Mouse (Mus musculus) brain, adult 2 months (tissue): ENCODE results near the gene Jmjd8.
"Not testable (repeated sequence)": the region's sequence is repeated elsewhere in the genome, so short reads cannot be mapped to it uniquely, and the experiment has no call there.

Source experiments
- DNase-seq: peaks from one replicate; pipeline ENCODE4 v3.0.0; 2011; ENCODE audit warnings: low read depth, low spot score

Jmjd8 gene

DNA sequence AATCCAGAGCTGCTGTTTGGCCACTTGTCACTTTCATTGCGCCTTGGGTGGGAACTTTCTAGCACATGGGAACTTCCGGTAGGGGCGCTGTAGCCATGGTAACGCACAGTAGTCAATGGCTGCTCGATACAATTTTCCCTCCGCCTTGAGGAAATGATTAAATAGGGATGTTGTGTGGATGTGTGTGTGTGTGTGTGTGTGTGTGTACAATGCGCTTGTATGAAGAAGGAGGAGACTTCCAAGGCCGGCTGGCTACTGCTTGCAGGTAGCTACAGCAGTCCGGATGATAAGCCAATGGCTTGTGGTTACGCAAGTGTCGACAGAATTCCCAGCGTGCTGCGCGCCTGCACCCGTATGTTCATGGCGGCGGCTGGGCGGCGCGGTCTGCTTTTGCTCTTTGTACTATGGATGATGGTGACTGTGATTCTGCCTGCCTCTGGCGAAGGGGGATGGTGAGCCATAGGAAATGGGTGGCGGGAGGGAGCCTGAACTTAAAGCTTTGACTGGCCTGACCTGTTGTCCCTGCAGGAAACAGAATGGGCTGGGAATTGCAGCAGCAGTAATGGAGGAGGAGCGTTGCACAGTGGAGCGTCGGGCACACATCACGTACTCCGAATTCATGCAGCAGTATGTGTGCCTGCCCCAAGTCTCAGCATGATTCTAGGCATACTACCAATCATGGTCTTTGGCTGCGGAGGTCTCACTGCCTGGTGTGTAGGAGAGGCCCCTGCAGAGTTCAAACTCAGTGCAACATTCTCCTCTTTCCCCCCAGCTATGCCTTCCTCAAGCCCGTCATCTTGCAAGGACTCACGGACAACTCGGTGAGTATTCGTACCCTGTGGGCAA, at the start of gene Jmjd8:
Gene Jmjd8, plus strand, starts transcription at position 156 of the 846 bp plus-strand sequence.
- peak; percentile 97 for DNase-seq

- no peak for DNase-seq
Measured at GRCm38 (mm10) chr17:25781339-25781738, 47.3 kb upstream of the Jmjd8 start.

GRCm38 (mm10) chr17:25783086-25783485, 45.6 kb upstream of the Jmjd8 start:
- DNase-seq: no peak

DNA sequence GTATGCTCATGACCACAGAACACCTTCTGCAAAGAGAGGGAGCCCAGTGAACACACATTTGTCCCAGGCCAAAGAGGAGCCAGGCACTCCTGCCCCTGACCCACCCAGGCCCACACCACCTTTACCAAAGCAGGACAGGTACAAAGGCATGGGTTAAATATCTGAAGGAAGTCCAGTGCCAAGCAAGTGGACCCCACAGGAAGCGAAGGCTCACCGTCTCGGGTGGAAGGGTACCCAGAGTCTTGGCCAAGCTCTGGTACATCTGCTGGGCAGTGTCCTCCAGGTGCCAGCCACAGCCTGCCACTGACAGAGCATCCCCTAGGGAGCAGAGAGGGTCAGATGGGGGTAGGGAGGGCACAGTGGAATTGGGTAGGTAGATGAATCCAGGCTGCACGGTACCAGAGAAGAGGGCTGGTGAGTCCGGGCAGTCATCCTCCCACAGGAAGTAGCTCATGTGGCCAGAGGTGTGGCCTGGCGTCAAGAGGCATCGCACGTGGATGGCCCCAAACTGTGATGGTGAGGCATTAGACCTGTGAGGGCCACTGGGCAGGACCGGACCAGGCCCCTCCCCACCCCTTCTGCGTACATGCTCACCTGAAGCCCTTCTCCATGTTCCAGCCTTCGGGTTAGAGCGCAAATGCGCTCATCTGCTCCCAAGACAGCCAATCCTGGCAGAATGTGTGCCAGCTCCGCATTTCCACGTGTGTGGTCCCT, 44.6 kb upstream of the Jmjd8 start:
- DNase-seq: no peak

DNA sequence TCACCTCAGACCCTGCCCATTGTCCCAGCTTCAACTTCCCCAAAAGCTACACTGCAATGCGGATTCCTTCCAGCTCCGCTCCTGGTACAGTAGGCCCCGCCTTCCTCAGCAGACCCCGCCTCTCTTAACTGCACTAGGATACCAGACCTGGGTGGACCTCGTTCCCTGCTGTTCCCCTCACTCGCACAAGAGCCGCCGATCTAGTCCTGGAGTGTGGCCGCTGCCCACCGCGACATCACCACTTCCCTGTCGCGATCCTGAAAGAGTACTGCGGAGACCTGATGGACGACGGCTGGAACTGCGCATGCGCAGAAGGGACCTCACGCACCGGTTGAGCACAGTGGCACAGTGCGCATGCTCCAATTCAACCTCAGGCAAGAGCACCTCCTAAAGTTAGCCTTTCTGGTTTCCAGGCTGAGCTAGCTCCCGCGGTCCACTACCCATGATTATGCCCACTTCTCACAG, 43.4 kb upstream of the Jmjd8 start, which contains the start of gene Haghl:
Gene Haghl, minus strand, starts transcription at position 393 of the 465 bp plus-strand sequence.
- DNase-seq: peak; percentile 98

DNA sequence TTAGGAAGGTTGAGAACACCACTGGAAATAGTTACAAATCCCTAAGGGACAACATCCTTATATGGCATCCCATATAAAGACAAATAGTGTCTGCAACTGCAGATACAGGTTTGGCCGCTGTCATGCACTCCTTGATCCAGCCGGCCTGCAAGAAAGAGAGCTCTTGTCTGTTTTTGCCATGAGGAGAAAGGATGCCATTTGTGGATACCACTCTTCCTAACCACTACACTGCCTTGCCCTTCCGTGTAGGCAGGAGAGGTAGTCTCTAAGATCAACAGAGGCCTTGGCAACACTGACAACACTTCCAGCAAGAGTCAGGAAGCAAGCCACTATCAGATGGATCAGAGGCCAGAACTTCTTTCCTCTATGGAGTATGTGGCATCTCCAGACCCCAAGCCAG, 42.4 kb upstream of the Jmjd8 start, which contains the start of gene Ccdc78:
Gene Ccdc78, plus strand, starts transcription at position 301 of the 400 bp plus-strand sequence.
- DNase-seq: no peak

DNA sequence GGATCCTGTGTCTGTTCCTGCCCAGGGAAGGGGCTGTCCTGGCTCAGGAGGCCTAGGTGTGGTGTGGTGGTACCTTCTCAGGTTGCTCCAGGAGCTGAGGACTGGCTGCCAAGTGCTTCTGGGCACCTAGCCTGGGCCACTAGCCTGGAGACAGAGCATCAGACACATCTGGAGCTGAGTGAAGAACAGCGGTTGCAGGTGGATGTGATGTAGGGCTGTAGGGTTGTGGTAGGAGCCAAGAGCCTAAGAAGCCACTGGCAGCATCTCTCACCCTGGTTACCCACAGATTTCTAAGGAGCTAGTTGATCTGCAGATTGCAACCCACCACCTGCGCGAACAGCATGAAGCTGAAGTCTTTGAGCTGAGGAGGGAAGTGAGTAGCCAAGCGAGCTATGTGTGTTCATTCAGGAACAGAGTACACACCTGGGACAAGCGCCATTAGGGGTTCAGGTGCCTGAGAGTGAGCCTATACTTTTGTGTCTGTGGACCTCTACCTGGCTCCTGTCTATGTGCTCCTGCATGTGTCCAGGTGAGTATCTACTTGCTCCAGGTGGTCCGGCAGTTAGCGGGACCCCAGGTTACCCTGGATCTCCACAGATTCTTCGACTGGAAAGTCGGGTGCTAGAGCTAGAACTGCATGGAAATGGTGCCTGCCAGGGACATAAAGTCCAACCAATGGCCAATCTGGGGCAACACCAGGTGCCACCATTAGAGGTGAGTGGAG, 41.7 kb upstream of the Jmjd8 start:
- DNase-seq: no peak

GRCm38 (mm10) chr17:25791320-25791842, 37.3 kb upstream of the Jmjd8 start:
- DNase-seq: no peak

DNA sequence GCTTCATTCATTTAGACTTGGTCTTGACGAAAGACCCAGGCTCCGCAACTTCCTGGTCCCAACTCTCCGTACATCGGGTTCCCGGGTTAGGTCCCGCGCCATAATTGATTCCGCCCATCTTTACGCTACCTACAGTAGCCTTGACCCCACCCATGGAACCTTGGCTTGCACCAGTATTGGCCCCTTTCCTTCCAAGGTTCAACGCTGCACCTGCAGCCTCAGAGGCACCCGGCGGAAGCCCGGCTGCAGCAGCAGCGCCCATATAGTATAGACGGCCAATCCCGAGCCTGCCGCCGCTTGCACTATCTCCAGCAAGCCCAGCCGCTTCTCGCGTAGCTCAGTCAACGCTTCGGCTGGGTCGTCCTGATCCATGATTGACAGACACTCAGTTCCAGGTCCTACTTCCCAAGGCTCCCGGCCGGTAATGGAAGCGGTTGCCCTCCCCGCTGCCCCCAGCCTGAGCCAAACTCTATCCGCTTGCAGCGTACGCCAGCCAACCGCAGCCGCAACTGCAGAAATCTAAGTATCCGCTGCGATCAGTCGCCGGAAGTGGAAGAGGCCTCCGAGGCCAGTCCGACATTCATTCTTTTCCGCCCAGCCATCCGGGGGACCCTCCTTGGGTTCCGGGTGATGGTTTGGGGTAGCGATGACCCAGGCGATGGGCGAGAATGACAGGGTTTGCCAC, 36.7 kb upstream of the Jmjd8 start:
- peak; percentile 94 for DNase-seq

DNA sequence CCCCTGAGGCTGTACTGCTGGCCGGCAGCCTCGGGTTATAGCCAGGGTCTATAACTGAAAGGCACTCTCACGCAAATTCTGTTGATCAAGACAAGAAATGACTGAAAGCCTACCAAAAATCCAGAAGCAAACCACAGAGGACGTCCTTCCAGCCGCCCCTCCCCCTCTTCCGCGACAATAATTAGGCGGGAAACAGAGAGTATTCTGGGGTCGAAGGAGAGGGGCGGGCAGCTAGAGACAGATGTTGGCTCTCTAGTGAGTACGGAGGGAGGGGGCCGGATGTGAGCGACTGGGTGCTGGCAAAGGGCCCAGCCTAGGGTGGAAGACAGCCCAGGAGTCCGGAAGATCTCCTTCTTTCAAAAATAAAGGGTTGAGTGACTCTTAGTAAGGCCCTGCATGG, 36.1 kb upstream of the Jmjd8 start, which contains the start of gene Fam173a:
Gene Fam173a, minus strand, starts transcription at position 287 of the 400 bp plus-strand sequence.
- peak; percentile 79 for DNase-seq

DNA sequence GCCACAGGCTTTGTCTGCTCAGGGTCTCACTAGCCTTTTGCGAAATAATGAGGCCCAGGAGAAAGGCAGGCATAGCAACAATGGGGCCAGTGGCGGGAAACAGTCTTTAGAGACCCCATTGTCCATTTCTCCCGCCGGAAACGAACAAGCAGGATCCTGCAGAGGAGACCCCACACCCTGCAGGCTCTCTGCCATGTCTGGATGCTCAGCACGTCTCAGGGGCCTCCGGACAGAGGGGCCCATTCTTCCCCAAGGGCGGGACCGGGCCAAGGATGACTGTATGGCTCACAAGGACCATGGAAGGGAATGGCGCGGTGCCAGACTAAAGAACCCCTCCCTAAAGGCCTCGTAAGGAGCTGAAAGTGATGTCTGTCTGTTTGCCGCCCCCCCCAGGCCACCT, 34.5 kb upstream of the Jmjd8 start:
- no peak for DNase-seq

GRCm38 (mm10) chr17:25794998-25795397, 33.7 kb upstream of the Jmjd8 start:
- no peak for DNase-seq

- DNase-seq: peak; percentile 93
Measured at GRCm38 (mm10) chr17:25795609-25796092, 33.0 kb upstream of the Jmjd8 start, which contains the start of gene AC134908.4. AC134908.4 (minus strand) TSS chr17:25795659.

DNA sequence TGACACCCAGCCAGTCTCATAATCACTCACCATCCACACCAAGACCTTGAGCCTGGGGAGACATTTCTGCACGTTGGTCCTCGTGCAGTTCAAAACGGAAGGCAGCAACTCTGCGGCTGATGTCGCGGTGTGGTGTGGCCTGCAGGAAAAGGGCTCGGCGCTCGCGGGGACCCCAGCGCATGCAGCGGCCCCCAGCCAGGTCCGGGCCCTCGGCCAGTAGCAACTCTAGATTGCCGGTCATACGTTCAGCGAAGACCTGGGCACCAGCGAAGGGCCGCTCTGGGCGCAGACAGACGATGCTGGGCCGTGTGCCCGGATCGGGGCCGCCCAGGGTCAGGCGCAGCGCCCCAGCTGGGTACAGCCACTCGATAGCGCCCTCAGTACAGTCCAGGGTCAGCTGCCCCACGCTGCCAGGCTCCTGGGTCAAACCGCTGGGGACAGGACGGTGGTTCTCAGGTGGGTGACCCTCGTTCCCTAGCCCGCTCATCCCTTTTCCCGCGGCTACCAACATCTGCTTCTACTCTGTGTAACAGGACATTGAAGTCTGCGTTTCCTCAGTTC, 32.4 kb upstream of the Jmjd8 start:
- peak; percentile 56 for DNase-seq

GRCm38 (mm10) chr17:25796951-25797369, 31.7 kb upstream of the Jmjd8 start, which contains the start of gene Metrn:
Metrn (minus strand) TSS chr17:25797136.
- DNase-seq: peak; percentile 79

DNA sequence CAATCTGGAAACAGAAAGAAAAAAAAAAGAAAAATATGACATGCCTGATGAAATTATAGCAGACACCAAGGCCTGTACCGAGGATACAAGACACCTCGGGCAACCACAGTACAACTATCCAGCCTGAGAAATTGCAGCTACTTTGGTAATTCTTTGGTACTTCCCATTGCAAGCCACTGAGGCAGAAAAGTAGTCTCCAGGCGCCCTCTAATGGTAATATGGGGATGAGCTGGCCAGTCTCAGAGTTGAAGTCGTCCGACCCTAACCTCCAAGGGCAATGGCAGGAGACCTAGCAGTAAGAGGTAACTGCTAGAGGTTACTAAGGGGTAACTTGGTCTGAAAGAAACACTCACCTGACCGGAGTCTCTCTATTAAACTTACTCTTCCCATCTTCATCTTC, 27.6 kb upstream of the Jmjd8 start:
- peak; percentile 84 for DNase-seq

GRCm38 (mm10) chr17:25802825-25803517, 25.7 kb upstream of the Jmjd8 start:
- peak; percentile 94 for DNase-seq

DNA sequence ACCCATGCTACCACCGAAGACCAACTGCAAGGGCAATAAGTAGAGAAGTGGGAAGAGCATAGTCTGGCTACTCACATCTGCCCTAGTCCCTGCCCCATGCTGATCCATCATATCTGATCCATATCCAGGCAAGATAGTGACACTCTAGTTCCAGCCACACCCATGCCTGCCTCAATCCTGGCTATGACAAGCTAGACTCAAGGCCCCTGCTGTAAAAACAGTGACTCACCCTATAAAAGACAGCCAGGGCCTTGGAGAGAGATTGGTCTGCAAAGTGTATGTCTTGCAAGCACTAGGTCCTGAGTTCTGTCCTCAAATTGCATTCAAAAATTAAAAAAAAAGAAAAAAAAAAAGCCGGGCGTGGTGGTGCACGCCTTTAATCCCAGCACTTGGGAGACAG, 22.2 kb upstream of the Jmjd8 start:
- no peak for DNase-seq

- not testable (repeated sequence) for DNase-seq
Measured at GRCm38 (mm10) chr17:25807452-25807851, 21.2 kb upstream of the Jmjd8 start.

- no peak for DNase-seq
Measured at GRCm38 (mm10) chr17:25808028-25808427, 20.6 kb upstream of the Jmjd8 start.
